Mouse (Mus musculus): ENCODE results near the gene Dnal4. TPM values are rescaled to one million over a fixed set of nuclear protein-coding genes. Genes with fewer than 3 reads are reported as not detected.

The Dnal4 gene
- polyA plus RNA-seq, 1 experiment, result 66.8 TPM

GRCm38 (mm10) chr15:79766586-79767071 lies 11.0 kb downstream of the Dnal4 start:
- Histone ChIP-seq H3K36me3 (ENCODE audit: control insufficient read depth, insufficient read depth) (peaks cover 6% of the 10 kb centered on the region), H3K79me2 (ENCODE audit: control insufficient read depth, insufficient read depth) (peaks cover 17% of the 10 kb centered on the region), H3K4me2 (ENCODE audit: low read depth) (no peak overlapping the region), H3ac (ENCODE audit: control insufficient read depth, insufficient read length) (no peak overlapping the region), H3K4me3 (no peak overlapping the region), H3K27me3 (ENCODE audit: control insufficient read depth, insufficient read depth, insufficient read length) (no peaks in the 10 kb centered on the region)
- TF ChIP-seq TCF12 (IDR thresholded peaks at IDR 0.05; ENCODE audit: insufficient read depth, poor library complexity, severe bottlenecking) (no peak), E2F4 (IDR thresholded peaks at IDR 0.05; ENCODE audit: insufficient read depth) (no peak), POLR2A (IDR thresholded peaks at IDR 0.05; ENCODE audit: insufficient read length, low read depth) (no peak), MYOD1 (IDR thresholded peaks at IDR 0.05; ENCODE audit: control insufficient read depth in 1 of 3, insufficient read length in 2 of 3, low read depth in 2 of 3) (no peak), CEBPB (IDR thresholded peaks at IDR 0.05; ENCODE audit: insufficient read depth, poor library complexity, severe bottlenecking) (no peak), MAX (IDR thresholded peaks at IDR 0.05; ENCODE audit: low read depth) (no peak), SRF (IDR thresholded peaks at IDR 0.05; ENCODE audit: control insufficient read depth, insufficient read length, low read depth) (no peak), POLR2AphosphoS2 (IDR thresholded peaks at IDR 0.05; ENCODE audit: insufficient read length, low read depth) (no peak), USF1 (IDR thresholded peaks at IDR 0.05; ENCODE audit: low read depth) (no peak), MYOG (IDR thresholded peaks at IDR 0.05; ENCODE audit: control insufficient read depth in 1 of 3, insufficient read depth in 1 of 3, insufficient read length in 2 of 3, low read depth in 2 of 3) (no peak), TCF3 (IDR thresholded peaks at IDR 0.05; ENCODE audit: insufficient read length, low read depth) (no peak), REST (IDR thresholded peaks at IDR 0.05; ENCODE audit: insufficient read depth, insufficient read length) (no peak)

- Histone ChIP-seq H3K36me3 (ENCODE audit: control insufficient read depth, insufficient read depth) (peaks cover 6% of the 10 kb centered on the region), H3K79me2 (ENCODE audit: control insufficient read depth, insufficient read depth) (peaks cover 17% of the 10 kb centered on the region), H3ac (ENCODE audit: control insufficient read depth, insufficient read length) (no peak overlapping the region), H3K27me3 (ENCODE audit: control insufficient read depth, insufficient read depth, insufficient read length) (no peaks in the 10 kb centered on the region), H3K4me2 (ENCODE audit: low read depth) (no peak overlapping the region), H3K4me3 (peak overlapping the region; percentile 0)
- TF ChIP-seq REST (IDR thresholded peaks at IDR 0.05; ENCODE audit: insufficient read depth, insufficient read length), result no peak
- TF ChIP-seq MYOD1 (IDR thresholded peaks at IDR 0.05; ENCODE audit: control insufficient read depth in 1 of 3, insufficient read length in 2 of 3, low read depth in 2 of 3), result peak in 1 of 3 experiments; percentile 3
Observed at GRCm38 (mm10) chr15:79766168-79766567, 11.5 kb downstream of the Dnal4 start.

GRCm38 (mm10) chr15:79765361-79765760 lies 12.3 kb downstream of the Dnal4 start:
- peak overlapping the region; percentile 41 for H3K4me2 ChIP-seq (ENCODE audit: low read depth)
- H3K27me3 ChIP-seq (ENCODE audit: control insufficient read depth, insufficient read depth, insufficient read length), result no peaks in the 10 kb centered on the region
- peaks cover 6% of the 10 kb centered on the region for H3K36me3 ChIP-seq (ENCODE audit: control insufficient read depth, insufficient read depth)
- no peak overlapping the region for H3ac ChIP-seq (ENCODE audit: control insufficient read depth, insufficient read length)
- H3K4me3 ChIP-seq, result peak overlapping the region; percentile 0
- peaks cover 17% of the 10 kb centered on the region for H3K79me2 ChIP-seq (ENCODE audit: control insufficient read depth, insufficient read depth)
- TF ChIP-seq SRF (IDR thresholded peaks at IDR 0.05; ENCODE audit: control insufficient read depth, insufficient read length, low read depth) (no peak), TCF3 (IDR thresholded peaks at IDR 0.05; ENCODE audit: insufficient read length, low read depth) (no peak), MYOD1 (IDR thresholded peaks at IDR 0.05; ENCODE audit: control insufficient read depth in 1 of 3, insufficient read length in 2 of 3, low read depth in 2 of 3) (peak in 1 of 3 experiments; percentile 39), REST (IDR thresholded peaks at IDR 0.05; ENCODE audit: insufficient read depth, insufficient read length) (no peak)

GRCm38 (mm10) chr15:79764539-79765267 lies 12.9 kb downstream of the Dnal4 start:
- Histone ChIP-seq H3ac (ENCODE audit: control insufficient read depth, insufficient read length) (no peak overlapping the region), H3K4me3 (peak overlapping the region; percentile 0), H3K36me3 (ENCODE audit: control insufficient read depth, insufficient read depth) (peaks cover 6% of the 10 kb centered on the region), H3K4me2 (ENCODE audit: low read depth) (peak overlapping the region; percentile 41), H3K27me3 (ENCODE audit: control insufficient read depth, insufficient read depth, insufficient read length) (no peaks in the 10 kb centered on the region), H3K79me2 (ENCODE audit: control insufficient read depth, insufficient read depth) (peaks cover 12% of the 10 kb centered on the region)
- TF ChIP-seq CEBPB (IDR thresholded peaks at IDR 0.05; ENCODE audit: insufficient read depth, poor library complexity, severe bottlenecking) (0 out of 2 replicates have a peak, but pooled peaks have one; percentile 36), E2F4 (IDR thresholded peaks at IDR 0.05; ENCODE audit: insufficient read depth) (no peak)

- no peak overlapping the region for H3ac ChIP-seq (ENCODE audit: control insufficient read depth, insufficient read length)
- no peak for TF ChIP-seq TCF12 (IDR thresholded peaks at IDR 0.05; ENCODE audit: insufficient read depth, poor library complexity, severe bottlenecking)
- no peak for TF ChIP-seq TCF3 (IDR thresholded peaks at IDR 0.05; ENCODE audit: insufficient read length, low read depth)
- TF ChIP-seq MAX (IDR thresholded peaks at IDR 0.05; ENCODE audit: low read depth), result no peak
- no peak for TF ChIP-seq POLR2A (IDR thresholded peaks at IDR 0.05; ENCODE audit: insufficient read length, low read depth)
- TF ChIP-seq POLR2AphosphoS2 (IDR thresholded peaks at IDR 0.05; ENCODE audit: insufficient read length, low read depth), result no peak
- no peak for TF ChIP-seq CEBPB (IDR thresholded peaks at IDR 0.05; ENCODE audit: insufficient read depth, poor library complexity, severe bottlenecking)
- no peak for TF ChIP-seq E2F4 (IDR thresholded peaks at IDR 0.05; ENCODE audit: insufficient read depth)
- TF ChIP-seq REST (IDR thresholded peaks at IDR 0.05; ENCODE audit: insufficient read depth, insufficient read length), result no peak
- no peak for TF ChIP-seq USF1 (IDR thresholded peaks at IDR 0.05; ENCODE audit: low read depth)
- TF ChIP-seq MYOD1 (IDR thresholded peaks at IDR 0.05; ENCODE audit: control insufficient read depth in 1 of 3, insufficient read length in 2 of 3, low read depth in 2 of 3), result no peak
- H3K27me3 ChIP-seq (ENCODE audit: control insufficient read depth, insufficient read depth, insufficient read length), result no peaks in the 10 kb centered on the region
- no peak overlapping the region for H3K4me3 ChIP-seq
- peaks cover 4% of the 10 kb centered on the region for H3K79me2 ChIP-seq (ENCODE audit: control insufficient read depth, insufficient read depth)
- peak overlapping the region; percentile 41 for H3K4me2 ChIP-seq (ENCODE audit: low read depth)
- peaks cover 6% of the 10 kb centered on the region for H3K36me3 ChIP-seq (ENCODE audit: control insufficient read depth, insufficient read depth)
Observed at GRCm38 (mm10) chr15:79763601-79764246, 13.9 kb downstream of the Dnal4 start.

Data from myocyte (in vitro differentiated cells).